Mouse (Mus musculus) adrenal gland, postnatal 14 days (tissue): ENCODE measurements around the gene Myo16. TPM values are rescaled to one million over a fixed set of nuclear protein-coding genes. Genes with fewer than 3 reads are reported as not detected.
A peak's percentile ranks its signal among the peaks of the same experiment; 100 is the strongest.

ENCODE experiments used
- DNase-seq: peaks from one replicate; pipeline ENCODE4 v3.0.0; 2021; ENCODE audit warnings: mixed read lengths
- total RNA-seq: library from RNA; stranded (reverse); gene quantifications from 2 replicates; pipeline ENCODE4 v1.2.3, GENCODE M21; 2021

Gene Myo16
- total RNA-seq, 1 experiment from 2014 or later = not detected

DNA sequence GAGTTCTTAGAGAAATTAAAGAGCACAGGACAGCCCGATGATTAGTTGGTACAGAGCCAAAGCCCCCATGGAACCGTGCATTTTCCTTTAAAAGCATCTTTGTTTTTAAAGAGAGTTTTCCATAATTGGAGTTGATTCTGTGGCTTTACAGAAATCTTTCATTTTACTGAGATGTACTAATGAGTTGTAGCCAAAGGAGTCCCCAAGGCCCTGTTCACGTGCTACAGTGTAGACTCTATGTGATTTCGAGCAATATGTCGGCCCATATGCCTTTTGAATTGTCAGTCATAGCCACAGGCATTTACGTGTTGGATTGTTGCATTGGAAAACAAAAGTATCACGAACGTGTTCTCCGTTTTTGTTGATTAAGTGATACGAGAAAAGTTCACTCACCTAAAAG is 325.3 kb downstream of the Myo16 start:
- DNase-seq = no peak

DNA sequence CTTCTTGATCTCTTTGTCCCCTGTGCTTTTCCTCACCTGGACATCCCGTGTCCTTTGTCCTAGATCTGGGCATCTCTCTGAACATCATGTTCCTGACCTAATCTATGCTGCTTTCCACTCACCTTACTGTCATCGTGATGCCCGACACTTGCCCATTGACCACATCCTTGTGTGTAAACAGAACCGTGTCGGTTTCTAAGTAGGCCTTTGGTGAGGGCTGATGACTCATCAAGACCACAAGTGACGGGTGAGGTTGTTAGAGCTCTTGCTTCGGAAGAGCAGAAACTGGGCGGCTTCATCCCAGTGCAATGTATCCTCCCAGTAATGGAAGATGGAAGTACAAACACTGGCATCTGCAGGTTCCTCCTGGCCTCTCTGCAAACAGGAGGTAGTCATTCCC is 327.1 kb downstream of the Myo16 start:
- DNase-seq = no peak

DNA sequence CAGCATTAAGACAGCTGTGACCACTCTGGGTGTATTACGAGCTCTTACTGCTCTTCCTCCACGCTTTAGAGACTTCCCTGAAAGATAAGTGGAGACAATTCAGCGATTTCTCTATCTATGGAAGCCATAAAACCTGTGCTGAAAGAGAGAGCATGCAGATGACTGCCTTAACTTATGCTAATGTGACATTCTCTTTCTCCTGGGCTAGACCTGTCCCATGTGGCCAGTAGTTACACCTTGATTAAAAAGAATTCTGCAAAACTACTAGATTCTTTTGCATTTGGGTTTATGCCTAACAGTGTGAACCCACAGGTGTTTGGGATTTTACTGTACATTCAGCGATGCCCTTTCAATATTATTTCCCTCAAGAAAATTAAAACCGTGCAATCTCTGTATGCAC is 328.4 kb downstream of the Myo16 start:
- DNase-seq = no peak

DNA sequence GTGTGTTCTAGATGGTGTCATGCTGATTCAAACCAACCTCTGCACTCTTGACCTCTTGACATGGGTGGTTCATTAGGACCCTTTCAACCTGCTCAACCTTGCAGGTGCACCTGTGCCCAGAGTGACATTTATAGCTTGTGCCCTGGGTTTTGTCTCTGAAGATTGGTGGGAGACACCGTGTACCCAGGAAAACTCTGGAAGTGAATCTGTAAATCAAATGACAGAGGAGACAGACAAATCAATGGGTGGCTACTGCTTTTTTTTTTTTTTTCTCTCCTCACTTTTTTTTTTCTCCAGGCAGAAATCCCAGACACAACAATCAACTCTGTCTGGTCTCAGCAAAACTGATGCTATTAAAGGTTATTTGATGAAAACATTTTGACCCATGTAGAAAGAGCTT is 329.2 kb downstream of the Myo16 start:
- DNase-seq = no peak

DNA sequence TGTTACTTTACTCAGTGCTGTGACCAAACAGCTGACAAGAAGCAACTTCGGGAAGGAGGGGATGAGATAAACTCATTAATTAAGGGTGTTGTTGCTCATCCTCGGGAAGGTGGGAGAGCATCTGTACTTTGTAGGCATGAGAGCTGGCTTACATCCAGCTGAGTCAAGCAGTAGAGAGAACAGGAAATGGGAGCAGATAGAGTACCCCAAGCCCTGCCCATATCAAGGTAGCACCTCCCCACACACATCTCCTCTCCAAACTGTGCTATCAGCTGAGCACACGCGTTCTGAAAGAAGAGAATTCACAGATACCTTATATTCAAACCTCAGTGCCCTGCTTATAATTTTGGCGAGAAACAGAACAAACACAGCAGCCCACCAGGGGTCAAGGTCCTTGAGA is 330.1 kb downstream of the Myo16 start:
- no peak for DNase-seq

DNA sequence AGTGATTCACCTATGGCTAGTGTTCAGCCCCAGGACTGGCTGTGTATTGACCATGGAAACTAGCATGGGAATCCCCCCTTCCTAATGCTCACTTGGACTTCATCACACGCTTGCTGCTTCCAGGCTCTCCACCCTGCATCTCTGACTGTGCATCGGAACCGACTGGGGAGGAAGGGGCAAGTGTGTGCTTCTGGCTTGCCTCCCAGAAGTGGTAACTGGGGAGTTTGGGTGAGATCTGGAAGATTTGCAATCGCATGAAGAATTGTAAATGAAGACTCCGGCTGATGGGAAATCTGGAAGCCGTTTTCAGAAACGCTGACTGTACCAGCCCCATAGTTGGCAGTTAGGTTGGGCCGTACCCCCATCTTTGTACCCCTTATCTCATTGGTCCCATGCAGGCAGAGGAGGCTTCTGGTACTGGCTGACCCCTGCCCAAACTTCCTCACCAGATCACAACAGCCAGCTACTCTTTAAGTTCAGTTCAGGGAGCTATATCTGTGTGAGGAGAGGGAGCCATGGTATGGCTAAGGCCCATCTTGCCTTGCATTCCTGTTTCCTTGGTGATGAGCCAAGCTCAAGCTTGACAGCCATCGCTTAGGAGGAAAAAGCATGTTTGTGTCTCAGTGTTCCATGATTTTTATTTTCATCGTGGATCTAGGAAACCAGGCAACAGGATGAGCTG is 336.2 kb downstream of the Myo16 start:
- DNase-seq = no peak

DNA sequence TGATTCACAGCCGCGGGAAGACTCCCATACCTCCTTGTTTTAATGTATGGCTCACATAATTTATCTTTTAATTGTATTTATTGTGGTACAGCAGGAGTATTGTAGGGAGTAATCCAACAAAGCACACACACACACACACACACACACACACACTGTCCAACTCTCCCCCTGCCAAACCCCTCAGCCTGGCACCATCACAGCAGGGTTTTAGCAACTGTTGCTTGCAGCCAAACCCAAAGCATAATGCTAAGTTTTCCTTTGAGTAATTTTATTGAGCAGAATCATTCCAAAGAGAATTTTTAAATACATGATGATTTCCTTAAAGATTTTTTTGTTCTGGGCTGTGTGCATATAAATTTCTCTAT is 336.7 kb downstream of the Myo16 start:
- no peak for DNase-seq

DNA sequence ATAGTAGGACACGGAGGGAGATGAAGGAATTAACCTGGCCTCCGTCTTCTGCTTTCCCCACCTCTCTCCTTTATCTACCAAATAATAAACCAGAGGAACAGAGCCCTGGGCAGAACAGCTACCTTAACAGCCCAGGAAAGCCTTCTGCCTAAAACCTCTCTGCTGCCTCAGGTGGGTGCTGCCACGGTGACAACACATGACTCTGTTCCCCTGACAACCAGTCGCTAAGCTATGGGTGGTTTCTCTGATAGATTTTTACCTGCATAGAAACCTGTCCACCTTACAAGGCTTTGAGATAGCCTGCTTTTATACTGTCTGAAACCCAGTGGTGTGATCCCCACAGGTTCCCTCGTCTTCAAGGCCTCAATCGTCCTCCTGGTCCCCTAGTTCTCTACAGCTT is 337.2 kb downstream of the Myo16 start:
- DNase-seq = no peak

DNA sequence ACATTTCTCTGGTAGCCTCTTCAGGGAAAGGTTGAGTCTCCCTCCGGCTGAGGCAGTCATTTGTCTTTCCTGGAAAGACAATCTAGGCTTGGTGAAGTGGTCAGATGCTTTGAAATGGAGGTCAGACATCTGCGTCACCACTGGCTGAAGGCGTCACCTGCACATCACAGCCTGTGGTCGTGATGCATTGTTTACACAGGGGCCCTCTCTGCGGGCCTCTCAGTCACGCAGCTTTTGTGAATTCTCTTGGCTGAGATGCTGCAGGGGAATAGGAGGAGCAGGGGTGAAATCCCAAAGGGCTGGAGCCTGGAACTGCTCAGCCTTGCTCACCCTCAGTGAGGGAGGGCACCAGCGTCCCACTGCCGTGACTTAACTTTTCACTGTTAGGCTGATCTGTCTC is 346.1 kb downstream of the Myo16 start:
- DNase-seq = peak; percentile 37

DNA sequence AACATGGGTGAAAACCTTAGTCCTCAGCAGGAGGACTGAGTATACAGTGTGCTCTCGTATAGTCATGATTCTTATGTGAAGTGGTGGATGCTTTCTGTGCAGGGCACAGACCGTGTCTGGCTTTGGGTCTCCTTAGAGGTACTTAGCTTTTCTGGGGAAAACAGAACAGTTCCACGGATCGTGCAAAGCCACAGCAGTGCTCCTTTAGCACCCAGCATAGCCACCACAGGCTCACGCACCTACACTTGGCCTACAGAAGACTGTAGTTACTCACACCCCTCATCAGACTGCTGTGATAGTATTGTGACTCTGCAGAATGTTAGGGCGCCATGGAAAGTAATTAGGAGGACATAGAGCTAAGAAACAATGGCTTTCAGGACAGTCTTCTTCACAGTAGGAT is 346.8 kb downstream of the Myo16 start:
- no peak for DNase-seq

DNA sequence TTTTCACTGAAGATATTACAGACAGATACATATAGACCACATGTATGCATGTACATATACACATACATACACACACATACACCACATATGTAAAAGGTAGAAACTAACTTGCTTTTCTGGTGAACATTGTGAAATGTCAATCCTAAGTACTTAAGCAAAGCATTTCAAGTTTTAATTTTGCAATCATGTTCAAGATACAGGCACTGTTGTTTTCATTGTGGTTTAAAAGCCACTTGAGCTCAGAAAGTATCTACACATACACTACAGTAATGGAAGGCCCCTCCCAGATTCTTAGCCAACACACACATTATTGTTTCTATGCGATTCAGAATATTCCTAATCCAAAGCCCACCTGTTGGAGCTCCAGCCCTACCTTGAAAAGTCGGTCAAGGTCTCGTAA is 348.0 kb downstream of the Myo16 start:
- DNase-seq = no peak

DNA sequence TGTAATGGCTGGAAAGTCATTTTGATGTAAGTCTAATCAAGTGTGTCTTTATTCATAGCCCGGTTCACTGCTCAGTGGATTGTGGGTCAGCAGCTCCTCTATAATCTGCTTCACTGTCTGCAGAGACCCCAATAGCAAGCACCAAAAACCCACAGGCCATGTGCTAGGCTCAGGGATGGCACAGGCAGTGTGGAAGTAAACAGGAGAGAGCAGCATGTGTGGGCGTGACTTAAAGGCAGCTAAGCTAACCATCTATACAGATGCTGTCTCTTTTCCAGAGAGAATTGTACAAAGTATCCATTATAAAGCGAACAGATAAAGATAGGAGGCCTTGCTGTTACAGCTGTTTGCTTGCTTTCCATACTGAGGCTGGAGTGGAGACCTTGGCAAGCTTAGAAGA is 358.4 kb downstream of the Myo16 start:
- no peak for DNase-seq

DNA sequence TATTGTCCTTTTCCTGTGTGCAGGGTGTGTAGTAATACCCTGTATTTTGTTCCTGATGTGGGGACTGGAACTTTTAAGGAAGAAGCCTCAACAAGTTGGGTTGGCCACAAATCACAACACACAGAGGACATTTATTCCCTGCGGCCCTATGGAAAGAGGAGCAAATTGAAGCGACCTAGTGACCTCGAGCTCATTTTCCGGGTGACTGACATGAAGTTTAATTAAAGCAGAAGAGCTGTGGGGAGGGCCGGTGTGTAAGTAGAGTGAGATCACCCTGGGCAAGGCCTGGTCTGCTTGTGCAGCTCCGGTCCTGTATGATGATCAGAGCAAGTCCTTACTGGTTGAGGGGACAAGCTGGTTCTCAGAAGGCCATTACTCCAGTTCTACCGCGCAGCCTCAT is 363.7 kb downstream of the Myo16 start:
- DNase-seq = no peak

DNA sequence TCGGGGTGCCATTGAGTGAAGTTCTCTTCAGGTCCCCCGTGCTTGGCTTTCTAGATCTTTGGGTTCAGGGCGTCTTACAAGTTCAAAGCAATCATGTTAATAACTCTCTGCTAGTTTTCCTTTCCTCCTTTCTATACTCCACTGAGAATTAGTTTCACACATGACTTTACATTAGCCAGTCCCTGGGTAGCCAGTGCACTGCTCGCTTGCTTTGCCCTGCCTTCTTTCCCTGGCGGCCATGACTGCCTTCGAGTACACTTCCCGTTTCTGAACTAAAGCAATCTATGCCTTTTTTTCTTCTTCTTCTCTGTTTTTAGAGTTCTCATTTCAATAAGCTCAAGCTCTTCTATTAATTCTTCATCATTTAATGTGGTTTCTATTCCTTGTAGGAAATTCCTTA is 365.6 kb downstream of the Myo16 start:
- no peak for DNase-seq

DNA sequence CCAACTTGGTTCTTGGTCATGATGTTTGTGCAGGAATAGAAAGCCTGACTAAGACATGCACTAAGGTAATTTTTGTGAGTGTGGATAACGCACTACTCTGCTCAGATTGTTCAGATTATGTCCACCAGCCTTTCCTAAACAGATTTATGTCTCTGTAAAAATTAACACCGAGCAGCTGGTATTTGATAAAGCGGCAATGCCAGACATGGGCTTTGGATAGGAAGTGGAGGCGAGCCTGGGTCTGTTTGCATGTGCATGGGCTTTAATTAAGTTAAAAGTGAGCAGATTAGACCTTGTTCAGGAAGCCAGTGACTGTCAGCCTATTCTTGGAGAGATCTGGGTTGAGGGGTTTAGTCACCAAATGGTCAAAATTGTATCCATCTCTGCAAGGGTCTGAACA is 367.8 kb downstream of the Myo16 start:
- DNase-seq = no peak

DNA sequence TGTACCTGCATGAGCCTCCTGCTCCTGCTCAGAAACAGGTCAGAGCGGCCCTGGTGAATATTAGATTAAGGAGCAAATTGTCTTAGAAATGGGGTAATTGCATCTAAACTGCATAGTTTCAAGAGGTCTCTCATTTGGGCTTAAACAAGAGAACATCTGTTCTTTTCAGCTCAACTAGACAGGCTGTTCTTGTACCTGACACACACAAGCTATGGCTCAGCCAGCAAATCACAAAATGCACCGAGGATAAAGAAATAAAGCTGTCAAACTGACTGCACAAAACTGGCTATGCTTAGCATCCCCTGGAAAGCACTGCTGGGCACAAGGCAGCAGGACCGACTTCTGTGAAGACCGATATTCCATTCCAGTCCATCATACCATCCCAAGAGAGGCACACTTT is 372.0 kb downstream of the Myo16 start:
- no peak for DNase-seq

DNA sequence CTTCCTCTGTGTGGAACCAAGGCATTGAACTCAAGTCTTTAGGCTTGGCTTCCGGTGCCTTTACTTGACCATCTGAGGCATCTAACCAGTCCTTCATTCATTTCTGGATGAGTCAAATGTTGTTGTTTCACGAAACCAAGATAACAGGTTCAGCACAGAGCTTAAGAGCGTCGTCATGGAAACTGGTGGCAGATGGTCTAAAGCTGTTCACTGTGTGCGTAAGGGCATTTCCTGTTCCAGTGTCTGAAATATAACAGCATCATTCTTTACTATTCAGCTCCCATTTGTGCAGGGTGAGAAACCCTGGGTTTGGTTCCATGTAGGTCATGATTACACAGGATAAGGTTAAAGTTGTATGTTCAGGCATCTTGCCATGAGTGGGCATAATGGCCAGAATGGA is 372.9 kb downstream of the Myo16 start:
- DNase-seq = no peak

DNA sequence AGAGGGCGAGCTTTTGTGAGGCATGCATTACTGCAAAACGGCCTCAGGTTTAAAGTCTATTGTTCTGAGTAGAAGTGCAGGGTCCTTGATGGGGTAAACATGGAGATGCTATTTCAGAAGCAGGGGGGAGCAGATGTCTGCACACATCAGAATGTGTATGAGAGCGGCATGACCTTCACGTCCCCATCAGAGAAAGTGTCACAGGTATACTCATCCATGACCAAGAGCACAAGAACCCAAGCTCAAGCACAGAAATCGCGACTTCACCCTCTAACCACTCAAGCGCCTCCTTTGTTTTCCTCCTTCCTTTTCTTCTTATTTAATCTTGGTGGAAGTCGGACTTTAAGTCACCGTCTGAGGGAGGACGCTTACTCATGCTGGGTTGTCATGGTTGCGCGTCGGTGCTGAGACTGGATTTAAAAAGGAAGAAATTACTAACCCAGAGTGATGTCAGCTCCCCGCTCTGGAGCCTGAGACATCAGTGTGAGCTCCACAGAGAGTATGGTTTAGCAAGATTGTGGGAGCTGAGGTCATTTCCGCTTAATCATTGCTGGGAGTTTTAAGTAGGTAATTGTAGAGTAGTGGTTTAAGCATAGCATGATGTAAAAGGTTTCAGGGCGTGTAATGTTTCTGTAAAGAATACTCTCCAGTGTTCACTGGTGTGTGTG is 381.0 kb downstream of the Myo16 start:
- DNase-seq = no peak

DNA sequence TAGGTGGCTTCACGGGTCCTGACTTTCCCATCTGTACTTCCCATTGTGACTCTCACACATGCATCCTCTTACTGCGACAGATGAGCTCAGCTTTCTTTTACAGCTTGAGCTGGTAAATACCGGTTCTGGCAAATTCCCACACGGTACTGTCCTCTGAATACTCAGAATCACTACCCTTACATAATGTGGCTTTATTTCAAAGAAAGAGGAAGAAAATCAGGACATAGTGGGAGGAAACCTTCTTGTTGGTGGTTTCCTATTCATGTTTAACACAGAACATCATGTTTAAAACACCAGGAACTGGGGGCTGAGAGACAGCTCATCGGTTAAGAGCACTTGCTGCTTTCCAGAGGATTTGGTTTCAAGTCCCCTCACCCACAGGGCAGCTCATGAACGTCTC is 384.6 kb downstream of the Myo16 start:
- DNase-seq = no peak

DNA sequence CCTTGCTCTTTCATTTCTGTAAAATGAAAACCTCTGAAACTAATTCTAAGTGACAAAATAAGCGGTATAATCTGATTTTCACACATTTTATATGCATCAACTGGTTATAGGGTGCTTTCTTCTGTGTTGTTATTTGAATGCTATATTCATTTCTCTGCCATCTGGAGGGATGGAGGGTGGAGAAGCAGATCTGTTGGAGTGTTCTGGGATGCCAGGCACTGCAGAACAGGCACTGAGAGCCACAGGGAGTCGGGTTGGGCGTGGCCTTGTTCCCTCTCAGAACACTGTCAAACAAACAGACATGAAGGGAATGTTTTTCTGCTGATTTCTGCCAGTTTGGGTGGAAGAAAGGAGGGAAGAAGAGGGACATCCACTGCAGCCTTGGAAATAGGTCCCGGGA is 386.0 kb downstream of the Myo16 start:
- DNase-seq = no peak

DNA sequence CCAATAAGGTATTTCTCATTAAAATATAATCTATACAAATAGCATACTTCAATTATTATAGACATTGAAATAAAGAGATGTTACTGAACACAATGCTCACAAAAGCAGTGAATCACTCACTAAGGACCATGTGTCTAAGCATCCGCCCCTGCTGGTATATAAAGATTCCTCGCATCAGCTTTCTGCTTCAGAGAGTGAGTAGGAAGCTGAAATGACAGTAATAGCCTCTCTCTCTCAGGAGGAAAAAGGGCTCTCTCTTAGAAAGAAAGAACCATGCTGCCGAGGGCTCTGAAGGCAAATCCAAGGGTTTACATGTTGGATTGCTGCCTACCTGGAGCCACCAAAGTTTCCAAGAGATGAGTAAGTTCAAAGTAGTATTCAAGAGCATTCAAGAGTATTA is 392.2 kb downstream of the Myo16 start:
- DNase-seq = no peak

DNA sequence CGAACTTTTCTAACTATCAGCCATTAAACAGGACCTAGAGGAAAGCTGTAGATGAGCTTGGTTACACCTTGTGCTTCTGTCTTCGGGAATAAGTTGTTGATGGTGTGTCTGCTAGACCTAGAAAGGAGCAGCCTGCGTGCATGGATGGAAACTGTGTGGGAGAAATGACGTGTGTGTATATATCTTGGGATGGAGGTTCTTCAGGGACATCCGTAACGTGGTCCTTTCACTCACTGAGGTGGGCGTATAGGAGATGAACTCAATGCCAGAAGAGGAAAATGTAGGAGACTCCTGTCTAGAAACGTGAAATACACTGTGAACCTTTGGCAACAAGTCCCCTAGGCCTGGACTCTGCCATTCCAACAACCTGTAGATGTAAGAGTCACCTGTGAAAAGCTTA is 392.8 kb downstream of the Myo16 start:
- no peak for DNase-seq

DNA sequence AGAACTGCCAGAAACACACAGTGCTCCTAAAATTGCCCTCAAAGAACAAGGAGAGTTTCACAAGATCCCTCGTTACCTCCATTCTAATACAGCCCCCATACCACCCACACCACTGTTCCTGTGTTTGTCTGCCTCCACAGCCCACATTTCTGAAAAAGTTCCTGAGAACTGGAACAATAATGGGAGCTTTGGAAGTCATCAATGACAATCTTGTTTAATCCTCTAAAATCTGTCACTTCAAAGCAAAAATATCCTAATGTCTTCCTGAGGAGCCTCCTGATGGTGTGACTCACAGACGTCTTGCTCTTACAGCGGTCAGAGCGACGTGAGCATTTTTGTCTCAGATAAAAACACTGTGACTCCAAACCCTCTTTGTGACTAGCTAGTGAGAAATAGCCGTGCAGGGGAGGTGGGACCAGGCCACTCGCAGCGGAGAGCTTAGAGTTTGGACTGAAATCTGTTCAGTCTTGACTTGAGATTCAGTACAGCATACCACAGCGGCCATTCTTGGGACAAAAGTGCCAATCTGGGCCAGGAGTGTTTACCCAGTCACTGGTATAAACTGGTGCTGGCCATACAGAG is 394.4 kb downstream of the Myo16 start:
- DNase-seq = no peak

DNA sequence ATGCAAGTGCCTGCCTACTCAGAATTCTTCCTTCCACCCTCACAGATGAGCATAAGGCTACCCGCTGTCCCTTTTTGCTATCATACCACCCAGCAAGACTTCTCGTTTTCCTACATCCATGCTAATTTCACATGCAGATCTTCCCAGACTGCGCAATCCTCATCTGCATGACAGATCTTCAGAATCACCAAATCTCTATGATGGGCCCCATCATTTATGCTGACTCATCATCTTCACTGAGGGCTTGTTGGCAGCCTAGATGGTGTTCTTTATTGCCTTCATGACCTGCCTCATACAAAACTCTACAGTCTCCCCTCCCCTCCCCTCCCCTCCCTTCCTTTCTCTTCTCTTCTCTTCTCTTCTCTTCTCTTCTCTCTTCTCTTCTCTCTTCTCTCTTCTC is 395.7 kb downstream of the Myo16 start:
- no peak for DNase-seq
